Mouse (Mus musculus): ENCODE results near the gene Eif2ak4. TPM values are rescaled to one million over a fixed set of nuclear protein-coding genes. Genes with fewer than 3 reads are reported as not detected.

The Eif2ak4 gene
- polyA plus RNA-seq (2012; rRNA removed) = 12.6 and 12.7 TPM in 2 replicates

GRCm38 (mm10) chr2:118388341-118389335 is at the start of gene Eif2ak4:
TSS of gene Eif2ak4 (plus strand) at chr2:118388618.
- peak; percentile 81 for DNase-seq (ENCODE audit: low read depth)

GRCm38 (mm10) chr2:118341295-118341694 is 47.1 kb upstream of the Eif2ak4 start:
- DNase-seq (ENCODE audit: low read depth) = no peak

- DNase-seq (ENCODE audit: low read depth) = no peak
These were observed 44.5 kb upstream of the Eif2ak4 start for GRCm38 (mm10) chr2:118343897-118344296.

- DNase-seq (ENCODE audit: low read depth) = no peak
These were observed 42.9 kb upstream of the Eif2ak4 start for GRCm38 (mm10) chr2:118345535-118345934.

GRCm38 (mm10) chr2:118353498-118353897 is 34.9 kb upstream of the Eif2ak4 start:
- no peak for DNase-seq (ENCODE audit: low read depth)

- DNase-seq (ENCODE audit: low read depth) = no peak
These were observed 34.5 kb upstream of the Eif2ak4 start for GRCm38 (mm10) chr2:118353916-118354403.

- no peak for DNase-seq (ENCODE audit: low read depth)
These were observed 33.2 kb upstream of the Eif2ak4 start for GRCm38 (mm10) chr2:118355138-118355719.

GRCm38 (mm10) chr2:118371841-118372240 is 16.6 kb upstream of the Eif2ak4 start:
- no peak for DNase-seq (ENCODE audit: low read depth)

- no peak for DNase-seq (ENCODE audit: low read depth)
These were observed 15.9 kb upstream of the Eif2ak4 start for GRCm38 (mm10) chr2:118372561-118372900.

- DNase-seq (ENCODE audit: low read depth) = no peak
These were observed 15.4 kb upstream of the Eif2ak4 start, which contains the start of gene Gpr176 for GRCm38 (mm10) chr2:118372901-118373571. TSS of gene Gpr176 (minus strand) at chr2:118373419.

GRCm38 (mm10) chr2:118373572-118374279 is 14.7 kb upstream of the Eif2ak4 start:
- DNase-seq (ENCODE audit: low read depth) = no peak

GRCm38 (mm10) chr2:118375522-118375921 is 12.9 kb upstream of the Eif2ak4 start:
- DNase-seq (ENCODE audit: low read depth) = no peak

- no peak for DNase-seq (ENCODE audit: low read depth)
These were observed 12.5 kb upstream of the Eif2ak4 start for GRCm38 (mm10) chr2:118375931-118376330.

- no peak for DNase-seq (ENCODE audit: low read depth)
These were observed 8.7 kb upstream of the Eif2ak4 start for GRCm38 (mm10) chr2:118379756-118380155.

GRCm38 (mm10) chr2:118383387-118383786 is 5.0 kb upstream of the Eif2ak4 start:
- no peak for DNase-seq (ENCODE audit: low read depth)

GRCm38 (mm10) chr2:118389569-118389968 is 1.2 kb downstream of the Eif2ak4 start:
- no peak for DNase-seq (ENCODE audit: low read depth)

- DNase-seq (ENCODE audit: low read depth) = no peak
These were observed 1.7 kb downstream of the Eif2ak4 start for GRCm38 (mm10) chr2:118390072-118390471.

GRCm38 (mm10) chr2:118391201-118391600 is 2.8 kb downstream of the Eif2ak4 start:
- no peak for DNase-seq (ENCODE audit: low read depth)

GRCm38 (mm10) chr2:118399751-118400150 is 11.3 kb downstream of the Eif2ak4 start:
- no peak for DNase-seq (ENCODE audit: low read depth)

GRCm38 (mm10) chr2:118401834-118402727 is 13.7 kb downstream of the Eif2ak4 start:
- DNase-seq (ENCODE audit: low read depth) = no peak
